Mouse (Mus musculus): ENCODE data around the gene Itprid2. TPM values are rescaled to one million over a fixed set of nuclear protein-coding genes. Genes with fewer than 3 reads are reported as not detected.
A peak's percentile ranks its signal among the peaks of the same experiment; 100 is the strongest.

Gene Itprid2
- polyA plus RNA-seq, 1 experiment from 2014 or later: 22.5 TPM

GRCm38 (mm10) chr2:79660417-79661185 lies 25.4 kb downstream of the Itprid2 start:
- 0 out of 2 replicates have a peak, but pooled peaks cover 11% of the 10 kb centered on the region for H3K4me1 ChIP-seq (ENCODE audit: insufficient read depth, low read length)
- peaks cover 59% of the 10 kb centered on the region for H3K36me3 ChIP-seq (ENCODE audit: insufficient read depth, low read length)
- no peak overlapping the region for H3K9ac ChIP-seq (replicated peaks; ENCODE audit: low read length)
- no peak overlapping the region for H3K4me2 ChIP-seq (replicated peaks; ENCODE audit: low read depth, low read length)
- no peaks in the 10 kb centered on the region for H3K9me3 ChIP-seq (ENCODE audit: low read length)
- no peak overlapping the region for H3K4me3 ChIP-seq (ENCODE audit: low read length)
- 68% methylated on average over 12 of the region's 12 CpGs for WGBS
- ATAC-seq (ENCODE audit: low FRiP score, low TSS enrichment): peak; percentile 93
- H3K27ac ChIP-seq (ENCODE audit: low read length): peak overlapping the region; percentile 58
- H3K27me3 ChIP-seq (ENCODE audit: insufficient read depth, low read length): no peaks in the 10 kb centered on the region

GRCm38 (mm10) chr2:79661486-79662104 lies 26.4 kb downstream of the Itprid2 start:
- WGBS: 54% methylated on average over 7 of the region's 7 CpGs
- Histone ChIP-seq H3K27me3 (ENCODE audit: insufficient read depth, low read length) (no peaks in the 10 kb centered on the region), H3K9me3 (ENCODE audit: low read length) (no peaks in the 10 kb centered on the region), H3K4me1 (ENCODE audit: insufficient read depth, low read length) (0 out of 2 replicates have a peak, but pooled peaks cover 11% of the 10 kb centered on the region), H3K4me2 (replicated peaks; ENCODE audit: low read depth, low read length) (no peak overlapping the region), H3K27ac (ENCODE audit: low read length) (peak overlapping the region; percentile 36; the same call in 1 of the 2 replicates), H3K4me3 (ENCODE audit: low read length) (no peak overlapping the region), H3K36me3 (ENCODE audit: insufficient read depth, low read length) (peaks cover 57% of the 10 kb centered on the region), H3K9ac (replicated peaks; ENCODE audit: low read length) (0 out of 2 replicates have a peak overlapping the region, but pooled peaks have one; percentile 6)
- no peak for ATAC-seq (ENCODE audit: low FRiP score, low TSS enrichment)

- H3K36me3 ChIP-seq (ENCODE audit: insufficient read depth, low read length): peaks cover 37% of the 10 kb centered on the region
- no peak overlapping the region for H3K9ac ChIP-seq (replicated peaks; ENCODE audit: low read length)
- 82% methylated on average over 3 of the region's 3 CpGs for WGBS
- H3K27me3 ChIP-seq (ENCODE audit: insufficient read depth, low read length): no peaks in the 10 kb centered on the region
- no peak for ATAC-seq (ENCODE audit: low FRiP score, low TSS enrichment)
- 0 out of 2 replicates have a peak, but pooled peaks cover 11% of the 10 kb centered on the region for H3K4me1 ChIP-seq (ENCODE audit: insufficient read depth, low read length)
- no peak overlapping the region for H3K27ac ChIP-seq (ENCODE audit: low read length)
- no peak overlapping the region for H3K4me2 ChIP-seq (replicated peaks; ENCODE audit: low read depth, low read length)
- no peaks in the 10 kb centered on the region for H3K9me3 ChIP-seq (ENCODE audit: low read length)
- H3K4me3 ChIP-seq (ENCODE audit: low read length): no peak overlapping the region
These were observed 29.6 kb downstream of the Itprid2 start for GRCm38 (mm10) chr2:79664532-79665286.

GRCm38 (mm10) chr2:79665492-79665891 lies 30.3 kb downstream of the Itprid2 start:
- no peak overlapping the region for H3K4me3 ChIP-seq (ENCODE audit: low read length)
- H3K9ac ChIP-seq (replicated peaks; ENCODE audit: low read length): no peak overlapping the region
- H3K9me3 ChIP-seq (ENCODE audit: low read length): no peaks in the 10 kb centered on the region
- peaks cover 35% of the 10 kb centered on the region for H3K36me3 ChIP-seq (ENCODE audit: insufficient read depth, low read length)
- no peaks in the 10 kb centered on the region for H3K27me3 ChIP-seq (ENCODE audit: insufficient read depth, low read length)
- 47% methylated on average over 3 of the region's 3 CpGs for WGBS
- no peak overlapping the region for H3K4me2 ChIP-seq (replicated peaks; ENCODE audit: low read depth, low read length)
- ATAC-seq (ENCODE audit: low FRiP score, low TSS enrichment): no peak
- H3K4me1 ChIP-seq (ENCODE audit: insufficient read depth, low read length): 0 out of 2 replicates have a peak, but pooled peaks cover 11% of the 10 kb centered on the region
- H3K27ac ChIP-seq (ENCODE audit: low read length): no peak overlapping the region

GRCm38 (mm10) chr2:79675266-79675665 lies 40.1 kb downstream of the Itprid2 start:
- H3K4me3 ChIP-seq (ENCODE audit: low read length): no peak overlapping the region
- H3K4me2 ChIP-seq (replicated peaks; ENCODE audit: low read depth, low read length): no peak overlapping the region
- no peaks in the 10 kb centered on the region for H3K4me1 ChIP-seq (ENCODE audit: insufficient read depth, low read length)
- no peaks in the 10 kb centered on the region for H3K27me3 ChIP-seq (ENCODE audit: insufficient read depth, low read length)
- no peak overlapping the region for H3K9ac ChIP-seq (replicated peaks; ENCODE audit: low read length)
- 91% methylated on average over 3 of the region's 3 CpGs for WGBS
- H3K9me3 ChIP-seq (ENCODE audit: low read length): no peaks in the 10 kb centered on the region
- H3K36me3 ChIP-seq (ENCODE audit: insufficient read depth, low read length): peaks cover 14% of the 10 kb centered on the region
- ATAC-seq (ENCODE audit: low FRiP score, low TSS enrichment): no peak
- no peak overlapping the region for H3K27ac ChIP-seq (ENCODE audit: low read length)

GRCm38 (mm10) chr2:79677663-79678257 lies 42.6 kb downstream of the Itprid2 start:
- no peaks in the 10 kb centered on the region for H3K27me3 ChIP-seq (ENCODE audit: insufficient read depth, low read length)
- H3K36me3 ChIP-seq (ENCODE audit: insufficient read depth, low read length): peaks cover 9% of the 10 kb centered on the region
- H3K9ac ChIP-seq (replicated peaks; ENCODE audit: low read length): no peak overlapping the region
- H3K27ac ChIP-seq (ENCODE audit: low read length): no peak overlapping the region
- no peak for ATAC-seq (ENCODE audit: low FRiP score, low TSS enrichment)
- 67% methylated on average over 1 of the region's 1 CpGs for WGBS
- H3K4me3 ChIP-seq (ENCODE audit: low read length): no peak overlapping the region
- no peaks in the 10 kb centered on the region for H3K9me3 ChIP-seq (ENCODE audit: low read length)
- no peak overlapping the region for H3K4me2 ChIP-seq (replicated peaks; ENCODE audit: low read depth, low read length)
- H3K4me1 ChIP-seq (ENCODE audit: insufficient read depth, low read length): no peaks in the 10 kb centered on the region

GRCm38 (mm10) chr2:79681672-79682071 lies 46.5 kb downstream of the Itprid2 start:
- WGBS: 75% methylated on average over 4 of the region's 4 CpGs
- H3K27ac ChIP-seq (ENCODE audit: low read length): no peak overlapping the region
- no peaks in the 10 kb centered on the region for H3K4me1 ChIP-seq (ENCODE audit: insufficient read depth, low read length)

GRCm38 (mm10) chr2:79683258-79683657 lies 48.1 kb downstream of the Itprid2 start:
- no peaks in the 10 kb centered on the region for H3K36me3 ChIP-seq (ENCODE audit: insufficient read depth, low read length)
- no peak for ATAC-seq (ENCODE audit: low FRiP score, low TSS enrichment)
- H3K4me2 ChIP-seq (replicated peaks; ENCODE audit: low read depth, low read length): no peak overlapping the region
- no peaks in the 10 kb centered on the region for H3K9me3 ChIP-seq (ENCODE audit: low read length)
- H3K4me3 ChIP-seq (ENCODE audit: low read length): no peak overlapping the region
- no peaks in the 10 kb centered on the region for H3K27me3 ChIP-seq (ENCODE audit: insufficient read depth, low read length)
- no peak overlapping the region for H3K27ac ChIP-seq (ENCODE audit: low read length)
- 95% methylated on average over 4 of the region's 4 CpGs for WGBS
- H3K4me1 ChIP-seq (ENCODE audit: insufficient read depth, low read length): no peaks in the 10 kb centered on the region
- H3K9ac ChIP-seq (replicated peaks; ENCODE audit: low read length): no peak overlapping the region

More at GRCm38 (mm10) chr2:79681672-79682071, 46.5 kb downstream of the Itprid2 start:
- Histone ChIP-seq H3K4me2 (replicated peaks; ENCODE audit: low read depth, low read length) (no peak overlapping the region), H3K4me3 (ENCODE audit: low read length) (no peak overlapping the region), H3K9me3 (ENCODE audit: low read length) (no peaks in the 10 kb centered on the region), H3K36me3 (ENCODE audit: insufficient read depth, low read length) (no peaks in the 10 kb centered on the region), H3K9ac (replicated peaks; ENCODE audit: low read length) (no peak overlapping the region), H3K27me3 (ENCODE audit: insufficient read depth, low read length) (no peaks in the 10 kb centered on the region)
- ATAC-seq (ENCODE audit: low FRiP score, low TSS enrichment): no peak

- no peak for ATAC-seq (ENCODE audit: low FRiP score, low TSS enrichment)
These were observed 55.7 kb downstream of the Itprid2 start for GRCm38 (mm10) chr2:79690838-79691237.

More at GRCm38 (mm10) chr2:79690838-79691237, 55.7 kb downstream of the Itprid2 start:
- no peak overlapping the region for H3K9ac ChIP-seq (replicated peaks; ENCODE audit: low read length)
- H3K27ac ChIP-seq (ENCODE audit: low read length): no peak overlapping the region
- H3K36me3 ChIP-seq (ENCODE audit: insufficient read depth, low read length): no peaks in the 10 kb centered on the region
- H3K9me3 ChIP-seq (ENCODE audit: low read length): no peaks in the 10 kb centered on the region
- H3K4me2 ChIP-seq (replicated peaks; ENCODE audit: low read depth, low read length): no peak overlapping the region
- H3K4me3 ChIP-seq (ENCODE audit: low read length): no peak overlapping the region
- no peaks in the 10 kb centered on the region for H3K27me3 ChIP-seq (ENCODE audit: insufficient read depth, low read length)
- no peaks in the 10 kb centered on the region for H3K4me1 ChIP-seq (ENCODE audit: insufficient read depth, low read length)
- 38% methylated on average over 3 of the region's 3 CpGs for WGBS

All from kidney, embryonic 16.5 days (tissue).